8 mouse cellular contexts compared by ENCODE assay signal in genomic region chr1:79439609-79440308, GRCm38 (mm10). TPM values are rescaled to one million over a fixed set of nuclear protein-coding genes. Genes with fewer than 3 reads are reported as not detected.
DNase-seq lines count a peak whose midpoint lies in the region; ATAC-seq lines count a peak whose summit lies in the region.

TSS of gene Scg2 (minus strand) at chr1:79440120.

- ATAC-seq in common myeloid progenitor, adult 5-6 weeks (replicated peaks; ENCODE audit: low read depth, poor library complexity, severe bottlenecking) = peak; percentile 98
- no peak for ATAC-seq in megakaryocyte, adult 5-6 weeks (ENCODE audit: poor library complexity, severe bottlenecking)

- intact Hi-C loops in gastrocnemius, postnatal 14 days (cut with DNase I; ENCODE audit: low total_unique reads) = loop anchor here (2.0 kb wide), 1 partner anchor 715 kb away; no protein-coding TSS in a partner anchor

- peak; percentile 69 to 74 for DNase-seq in adrenal gland, adult 18-20 months (ENCODE audit: low spot score in 2 of 2)
- DNase-seq in gastrocnemius, postnatal 14 days = peak; percentile 85
- DNase-seq in hindlimb bud, embryonic 11.5 days (ENCODE audit: extremely low spot score, low read depth, low spot score) = peak; percentile 68
- peak; percentile 82 for DNase-seq in layer of hippocampus, postnatal 36 days
- DNase-seq in lung, postnatal 36 days = peak; percentile 44
- peak; percentile 85 to 91 for DNase-seq in right cerebral cortex, adult 2 months (ENCODE audit: low spot score in 2 of 2)

RNA-seq across cellular contexts. Expression of gene Scg2, which starts in this region (rescaled TPM):
- total RNA-seq in adrenal gland, adult 18-20 months (2021) = 100 to 1,000 TPM; 843 to 933 TPM
- not detected in 2 replicates for total RNA-seq in common myeloid progenitor, adult 5-6 weeks (2017)
- total RNA-seq in gastrocnemius, postnatal 14 days (2021) = not detected
- 100 to 1,000 TPM; 181 to 196 TPM for total RNA-seq in layer of hippocampus, postnatal 36 days (2021)
- total RNA-seq in megakaryocyte, adult 5-6 weeks (2015) = not detected in 2 replicates
- total RNA-seq in megakaryocyte, adult 5-6 weeks (2017) = not detected in 2 replicates

Comparison
In these comparisons a context has a peak if more than half of its experiments do, and no peak if none do; other contexts are left out.
1. RNA of gene Scg2 (total RNA-seq): 843 to 933 TPM in adrenal gland, adult 18-20 months and 181 to 196 TPM in layer of hippocampus, postnatal 36 days; not detected in gastrocnemius, postnatal 14 days, not detected in common myeloid progenitor, adult 5-6 weeks and not detected in megakaryocyte, adult 5-6 weeks; every median in the first group is over 100 times any median in the second.
2. RNA of gene Scg2 (total RNA-seq): 843 to 933 TPM in adrenal gland, adult 18-20 months; 181 to 196 TPM in layer of hippocampus, postnatal 36 days; every median in the first group is over 4 times any median in the second.
3. Peak in ATAC-seq in common myeloid progenitor, adult 5-6 weeks; RNA of the gene not detected or under 1 TPM.
4. Peak in DNase-seq in gastrocnemius, postnatal 14 days; RNA of the gene not detected or under 1 TPM.
5. Peak in every context shown above with its lines, with median percentiles within 50 percentile points of each other: DNase-seq.